Mouse (Mus musculus): Measurements from ENCODE around the gene Slco4a1.

The Slco4a1 gene

GRCm38 (mm10) chr2:180455723-180456698, at the start of gene Slco4a1:
Gene Slco4a1, plus strand, starts transcription at chr2:180456245.
- in situ Hi-C loops (cut with MboI) = no loop called here

DNA sequence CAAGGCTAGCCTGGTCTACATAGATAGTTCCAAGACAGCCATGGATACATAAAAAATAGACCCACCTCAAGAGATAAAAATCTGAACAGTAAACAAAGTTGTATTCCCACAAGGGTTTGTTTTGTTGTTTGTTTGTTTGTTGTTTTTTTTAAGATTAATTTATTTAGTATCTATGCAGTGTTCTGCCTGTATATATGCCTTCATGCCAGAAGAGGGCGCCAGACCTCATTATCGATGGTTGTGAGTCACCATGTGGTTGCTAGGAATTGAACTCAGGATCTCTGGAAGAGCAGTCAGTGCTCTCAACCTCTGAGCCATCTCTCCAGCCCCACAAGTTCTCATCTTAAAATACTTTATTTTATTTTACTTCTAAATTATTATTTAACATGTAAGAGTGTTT, 47.6 kb upstream of the Slco4a1 start:
- in situ Hi-C loops (cut with MboI) = no loop called here

- in situ Hi-C loops (cut with MboI) = no loop called here
Measured at GRCm38 (mm10) chr2:180410432-180410831, 45.6 kb upstream of the Slco4a1 start.

DNA sequence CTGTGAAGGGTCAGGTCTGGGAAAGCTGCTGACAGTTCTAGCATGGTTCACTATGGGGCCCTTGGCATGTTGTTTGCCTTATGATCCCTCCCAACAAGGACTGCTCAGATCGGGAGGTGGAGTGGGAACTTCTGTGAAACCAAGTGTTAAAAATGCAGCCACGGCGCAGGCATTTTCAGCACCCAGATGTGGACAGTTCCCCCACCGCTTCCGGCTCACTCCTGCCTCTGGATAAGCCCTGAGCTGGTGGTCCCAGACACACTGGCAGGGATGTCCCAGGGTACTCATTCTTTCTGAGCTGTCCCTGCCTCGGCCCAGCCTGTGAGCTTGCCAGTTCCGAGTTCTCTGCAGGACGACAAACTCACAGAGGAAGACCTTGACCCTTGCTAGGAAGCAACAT, 45.0 kb upstream of the Slco4a1 start:
- in situ Hi-C loops (cut with MboI) = no loop called here

DNA sequence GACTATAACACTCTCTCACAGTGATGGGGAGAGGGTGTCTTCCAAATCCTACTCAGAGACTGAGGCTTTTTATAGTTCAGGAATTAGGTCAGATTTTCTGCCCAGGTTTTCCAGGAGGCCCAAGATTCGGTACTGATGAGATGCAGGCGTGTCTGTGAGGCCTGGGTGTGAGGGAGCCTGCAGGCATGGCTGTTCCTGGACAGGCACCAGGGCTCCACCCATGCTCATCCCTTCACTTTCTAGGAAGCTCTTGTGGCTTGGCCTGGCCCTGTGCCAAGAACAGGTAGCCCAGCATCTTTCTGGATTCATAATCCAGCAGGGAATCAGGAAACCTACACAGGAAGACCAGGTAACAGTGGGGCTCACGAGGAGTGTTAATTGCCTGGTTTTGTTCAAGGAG, 40.4 kb upstream of the Slco4a1 start:
- in situ Hi-C loops (cut with MboI) = no loop called here

DNA sequence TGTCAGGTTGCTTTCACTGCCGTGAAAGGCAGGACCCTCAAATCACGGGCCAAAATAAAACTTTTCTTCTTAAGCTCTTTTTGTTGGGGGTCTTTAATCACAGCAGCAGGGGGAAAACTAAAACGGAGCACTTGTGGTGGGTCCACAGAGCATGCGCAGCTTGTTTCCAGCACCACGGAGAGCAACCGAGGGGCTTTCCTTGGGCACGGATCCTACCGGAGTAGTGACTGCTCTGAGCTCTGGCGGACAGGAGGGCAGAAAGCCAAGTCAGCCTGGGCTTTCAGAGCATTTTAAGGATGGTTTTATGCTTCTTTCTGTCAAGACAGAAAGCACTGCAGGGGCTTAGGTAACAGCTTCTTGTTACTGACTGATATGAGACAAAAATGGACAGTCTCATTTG, 38.3 kb upstream of the Slco4a1 start:
- in situ Hi-C loops (cut with MboI) = no loop called here

DNA sequence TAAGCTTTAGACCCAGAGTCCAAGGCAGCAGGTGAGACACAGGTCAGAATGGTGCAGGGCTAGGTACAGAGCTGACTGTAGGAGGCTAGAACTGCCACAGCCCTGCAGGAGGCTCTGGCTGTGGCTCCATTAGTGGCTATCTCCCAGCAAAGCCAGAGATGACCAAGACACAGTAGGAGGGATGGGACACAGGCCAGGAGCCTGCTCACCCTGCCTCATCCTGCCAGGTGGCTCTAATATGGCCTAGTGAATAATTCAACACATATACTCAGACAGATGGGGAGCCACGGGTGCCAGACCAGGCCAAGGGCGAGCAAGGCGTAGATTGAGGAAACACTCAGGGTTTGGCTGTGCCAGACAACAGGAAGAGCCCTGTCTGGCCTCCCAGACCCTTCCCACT, 35.4 kb upstream of the Slco4a1 start:
- in situ Hi-C loops (cut with MboI) = no loop called here

DNA sequence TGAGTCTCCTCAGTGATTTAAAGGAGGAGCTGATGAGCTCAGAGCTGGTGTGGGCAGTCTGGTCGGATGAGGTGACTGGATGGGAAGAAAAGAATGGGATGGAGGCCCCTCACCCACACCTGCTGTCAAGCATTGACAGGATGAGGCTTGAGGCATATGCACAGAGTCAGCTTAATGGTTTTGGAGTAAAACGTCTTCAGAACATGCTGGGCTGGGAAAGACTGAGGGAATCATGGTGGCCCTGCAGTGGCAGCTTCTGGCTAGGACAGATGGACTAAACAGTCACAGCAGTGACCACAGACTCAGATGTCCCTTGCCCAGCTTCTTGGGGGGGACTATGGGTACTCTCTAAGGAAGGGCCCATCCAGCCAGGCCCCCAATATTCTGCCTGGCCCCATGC, 30.9 kb upstream of the Slco4a1 start:
- in situ Hi-C loops (cut with MboI) = no loop called here

GRCm38 (mm10) chr2:180427073-180427472, 29.0 kb upstream of the Slco4a1 start:
- in situ Hi-C loops (cut with MboI) = no loop called here

GRCm38 (mm10) chr2:180428331-180428730, 27.7 kb upstream of the Slco4a1 start:
- in situ Hi-C loops (cut with MboI) = no loop called here

GRCm38 (mm10) chr2:180430648-180431047, 25.4 kb upstream of the Slco4a1 start:
- in situ Hi-C loops (cut with MboI) = no loop called here

- in situ Hi-C loops (cut with MboI) = no loop called here
Measured at GRCm38 (mm10) chr2:180432042-180432668, 23.9 kb upstream of the Slco4a1 start.

DNA sequence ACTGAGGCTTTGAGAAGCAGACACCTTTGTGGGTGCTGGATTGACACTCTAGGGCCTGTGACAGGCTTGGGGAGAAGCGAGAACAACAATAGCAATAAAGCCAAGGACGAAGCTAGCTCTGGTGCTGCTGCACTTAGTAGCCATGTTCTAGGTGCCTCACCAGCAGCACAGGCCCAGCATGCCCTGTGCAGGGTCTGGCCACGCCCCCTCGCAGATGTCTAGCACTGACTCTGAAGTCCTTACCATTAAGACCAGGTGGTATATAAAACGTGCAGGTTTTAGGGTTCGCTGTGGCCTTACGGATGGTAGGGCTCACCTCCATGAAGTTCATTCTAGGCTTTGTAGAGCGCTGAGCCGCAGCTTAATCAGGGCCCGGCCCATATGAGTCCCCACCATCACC, 23.3 kb upstream of the Slco4a1 start:
- in situ Hi-C loops (cut with MboI) = no loop called here

DNA sequence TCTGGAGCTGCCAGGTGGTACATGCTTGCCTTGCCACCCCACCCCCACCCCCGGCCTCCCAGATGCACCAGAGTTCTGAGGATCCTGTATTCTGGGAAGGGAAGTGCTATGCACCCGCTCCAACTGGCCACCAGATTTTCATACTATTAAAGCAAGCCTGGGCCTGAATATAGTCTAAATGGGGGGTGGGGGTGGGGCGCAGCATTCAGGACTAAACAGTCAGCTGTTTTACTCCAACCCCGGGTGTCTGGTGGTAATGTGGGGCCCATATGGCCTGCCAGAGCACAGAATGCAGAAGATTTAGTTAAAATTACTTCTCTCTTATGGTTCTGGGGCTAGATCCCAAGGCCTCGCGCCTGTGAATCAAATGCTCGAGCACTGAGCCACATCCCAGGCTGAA, 22.7 kb upstream of the Slco4a1 start:
- in situ Hi-C loops (cut with MboI) = no loop called here

DNA sequence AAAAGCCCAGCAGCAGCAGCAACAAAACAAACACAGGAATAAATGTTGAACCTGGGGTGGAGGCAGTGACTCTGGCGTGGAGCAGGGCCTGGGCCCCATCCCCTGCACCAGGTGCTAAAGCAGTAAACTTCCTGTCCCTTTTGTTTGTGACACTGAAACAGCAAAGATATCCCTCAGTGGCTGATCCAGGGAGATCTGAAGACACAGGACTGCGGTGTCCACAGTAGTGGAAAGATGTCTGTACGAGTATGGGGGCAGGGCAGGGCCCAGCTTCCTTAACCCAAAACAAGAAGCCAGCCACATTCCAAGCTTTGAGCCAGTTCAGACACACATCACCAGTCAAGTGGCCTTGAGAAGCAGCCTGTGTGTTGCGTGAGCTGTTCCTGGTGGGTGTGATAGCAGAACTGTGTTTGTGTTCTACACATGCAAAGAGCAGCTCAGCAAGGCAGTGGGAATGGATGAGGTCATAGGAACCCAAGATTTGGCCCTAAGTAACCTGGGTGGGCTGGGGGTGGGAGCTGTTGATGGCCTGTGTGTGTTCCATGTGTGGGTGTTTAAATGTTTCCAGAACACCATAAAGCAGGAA, 20.6 kb upstream of the Slco4a1 start:
- in situ Hi-C loops (cut with MboI) = no loop called here

GRCm38 (mm10) chr2:180437149-180437864, 18.7 kb upstream of the Slco4a1 start:
- in situ Hi-C loops (cut with MboI) = no loop called here

DNA sequence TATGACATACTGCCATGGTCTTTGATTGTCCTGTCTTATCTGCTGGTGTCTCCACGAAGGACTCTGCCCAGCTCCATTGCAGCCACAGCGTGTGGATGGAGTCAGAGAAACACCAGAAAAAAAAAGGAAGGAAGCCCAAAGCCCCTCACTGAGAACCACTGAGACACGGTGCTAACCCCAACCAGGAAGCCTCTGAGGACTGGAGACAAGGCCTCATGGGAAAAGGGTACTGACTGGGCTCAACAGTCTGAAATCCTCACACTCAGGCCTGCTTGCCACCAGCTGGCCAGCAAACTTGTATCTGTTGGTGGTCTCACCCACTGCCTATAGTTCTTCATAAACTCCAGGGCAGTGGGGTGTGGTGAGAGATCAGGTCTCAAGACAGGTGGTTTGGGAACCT, 16.3 kb upstream of the Slco4a1 start:
- in situ Hi-C loops (cut with MboI) = no loop called here

GRCm38 (mm10) chr2:180440596-180441332, 15.3 kb upstream of the Slco4a1 start:
- in situ Hi-C loops (cut with MboI) = no loop called here

DNA sequence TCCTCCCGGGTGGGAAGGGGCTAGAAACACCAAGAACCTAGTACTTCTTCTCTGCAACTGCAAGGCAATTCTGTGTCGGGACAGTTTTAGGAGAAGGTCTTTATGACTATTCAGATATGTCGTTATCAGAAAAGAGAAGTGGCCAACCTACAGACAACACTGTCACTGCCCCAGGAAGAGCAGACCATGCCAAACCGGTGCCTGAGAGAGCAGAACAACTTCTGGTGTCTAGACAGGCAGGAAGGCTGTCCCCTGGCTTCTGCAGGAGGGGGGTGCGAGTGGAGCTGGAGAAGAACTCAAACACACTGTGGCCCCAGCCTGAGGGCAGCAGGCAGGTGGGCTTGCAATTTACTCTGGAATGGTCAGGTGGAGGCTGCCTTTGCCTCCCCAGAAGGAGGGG, 14.0 kb upstream of the Slco4a1 start:
- in situ Hi-C loops (cut with MboI) = no loop called here

GRCm38 (mm10) chr2:180443861-180444260, 12.2 kb upstream of the Slco4a1 start:
- in situ Hi-C loops (cut with MboI) = no loop called here

DNA sequence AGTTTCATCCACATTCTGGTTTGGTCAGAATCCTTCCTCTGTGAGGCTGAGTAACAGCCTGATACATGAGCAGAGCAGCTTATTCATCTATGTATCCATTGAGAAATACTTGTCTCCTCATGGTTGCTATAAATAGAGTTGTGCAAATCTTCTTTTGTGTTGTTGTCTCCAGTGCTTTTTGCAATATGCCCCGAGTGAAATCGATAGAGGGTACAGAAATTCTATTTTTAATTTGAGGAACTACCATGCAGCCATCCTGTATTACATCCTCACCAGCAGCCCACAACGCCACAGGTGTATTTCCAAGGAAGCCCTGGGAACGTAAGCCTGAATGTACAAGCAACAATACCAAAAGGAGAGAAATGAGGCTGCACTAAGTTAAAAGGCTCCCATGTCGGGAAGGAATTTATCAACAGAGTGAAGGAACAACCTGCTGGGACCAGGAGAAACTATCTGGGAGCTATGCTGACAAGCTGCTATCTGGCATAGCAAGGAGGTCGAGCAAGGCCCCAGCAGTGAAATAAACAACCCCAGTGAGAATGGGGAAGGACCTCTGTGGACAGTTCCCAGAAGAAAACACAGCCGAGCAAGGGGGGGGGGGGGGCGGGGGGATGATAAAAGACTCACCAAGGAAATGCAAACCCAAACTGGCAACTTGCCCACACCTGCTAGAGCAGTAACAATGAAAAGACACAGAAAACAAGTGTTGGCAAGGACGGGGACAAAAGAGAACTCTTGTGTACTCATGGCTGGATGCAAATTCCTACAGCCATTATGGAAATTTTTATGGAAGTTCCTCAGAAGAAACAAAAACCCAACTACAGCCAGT, 10.9 kb upstream of the Slco4a1 start:
- in situ Hi-C loops (cut with MboI) = no loop called here
